Mouse (Mus musculus) kidney, adult 2 months (tissue): ENCODE measurements around the gene Hectd4. TPM values are rescaled to one million over a fixed set of nuclear protein-coding genes. Genes with fewer than 3 reads are reported as not detected.

Experiments
- DNase-seq: peaks from one replicate; pipeline ENCODE4 v3.0.0; 2021
- H3K27ac ChIP-seq: fragments of 200-500 bp; 2 replicates; pipeline ENCODE4 v1.5.1; 2012; ENCODE audit warnings: low read depth, low read length, control low read depth, inconsistent platforms; ENCODE audit not compliant: insufficient read depth
- H3K27me3 ChIP-seq: fragments of 200-500 bp; replicated peaks from 2 replicates; pipeline ENCODE4 v1.6.1; 2012; ENCODE audit warnings: mild to moderate bottlenecking, moderate library complexity, low read length, inconsistent platforms; ENCODE audit not compliant: control insufficient read depth, insufficient read depth
- H3K36me3 ChIP-seq: fragments of 200-500 bp; 2 replicates; pipeline ENCODE4 v1.6.1; 2012; ENCODE audit warnings: mild to moderate bottlenecking, moderate library complexity, low read length, inconsistent platforms; ENCODE audit not compliant: control insufficient read depth, insufficient read depth
- H3K4me1 ChIP-seq: fragments of 200-500 bp; 2 replicates; pipeline ENCODE4 v1.6.1; 2011; ENCODE audit warnings: low read length; ENCODE audit not compliant: control insufficient read depth, insufficient read depth
- H3K4me3 ChIP-seq: fragments of 200-500 bp; 2 replicates; pipeline ENCODE4 v1.5.1; 2011; ENCODE audit warnings: mild to moderate bottlenecking, low read depth, low read length, control low read depth; ENCODE audit not compliant: insufficient read depth
- CTCF ChIP-seq: fragments of 200-500 bp; conservative IDR thresholded peaks from 2 replicates; pipeline ENCODE4 v1.5.1; 2011; ENCODE audit warnings: low read depth, mild to moderate bottlenecking, control low read depth, low read length, moderate library complexity, mixed read lengths; ENCODE audit not compliant: insufficient read depth, insufficient read length
- POLR2A ChIP-seq: fragments of 200-500 bp; IDR thresholded peaks from one replicate; pipeline ENCODE4 v1.6.1; 2011; ENCODE audit warnings: low read depth, low read length, control low read depth
- WGBS: fragments of 180-500 bp; shearing (Covaris S2); methylation state at CpG from one replicate; pipeline ENCODE4 v1.1.7; 2018; 5-methylcytosine and 5-hydroxymethylcytosine counted together
- polyA plus RNA-seq: library from polyadenylated mRNA; depleted of rRNA; stranded (reverse); fragments of >200 nt; gene quantifications from 2 replicates; pipeline ENCODE4 v1.2.3, GENCODE M21; 2012

Gene Hectd4
- polyA plus RNA-seq, 1 experiment: 10.1 TPM

- TF ChIP-seq POLR2A (no peak), CTCF (no peak)
- WGBS: 70% methylated on average over 2 of the region's 2 CpGs
- Histone ChIP-seq H3K36me3 (no peaks in the 10 kb centered on the region), H3K4me1 (no peaks in the 10 kb centered on the region; the same call in 1 of the 2 replicates), H3K27ac (no peak overlapping the region), H3K4me3 (no peak overlapping the region), H3K27me3 (no peaks in the 10 kb centered on the region)
- DNase-seq: no peak
These were observed 18.2 kb downstream of the Hectd4 start for GRCm38 (mm10) chr5:121238208-121238607.

- H3K27me3 ChIP-seq: no peaks in the 10 kb centered on the region
- no peaks in the 10 kb centered on the region for H3K36me3 ChIP-seq
- TF ChIP-seq POLR2A (no peak), CTCF (no peak)
- 64% methylated on average over 5 of the region's 5 CpGs for WGBS
- no peaks in the 10 kb centered on the region; the same call in 1 of the 2 replicates for H3K4me1 ChIP-seq
- DNase-seq: no peak
- no peak overlapping the region for H3K27ac ChIP-seq
- H3K4me3 ChIP-seq: no peak overlapping the region
These were observed 19.8 kb downstream of the Hectd4 start for GRCm38 (mm10) chr5:121239846-121240245.

- no peaks in the 10 kb centered on the region for H3K27me3 ChIP-seq
- DNase-seq: no peak
- no peaks in the 10 kb centered on the region for H3K36me3 ChIP-seq
- H3K27ac ChIP-seq: no peak overlapping the region
- TF ChIP-seq CTCF: no peak
- TF ChIP-seq POLR2A: no peak
- H3K4me3 ChIP-seq: no peak overlapping the region
- no peaks in the 10 kb centered on the region; the same call in 1 of the 2 replicates for H3K4me1 ChIP-seq
These were observed 21.2 kb downstream of the Hectd4 start for GRCm38 (mm10) chr5:121241182-121241581.

- Histone ChIP-seq H3K4me1 (no peaks in the 10 kb centered on the region), H3K27ac (no peak overlapping the region), H3K36me3 (no peaks in the 10 kb centered on the region), H3K27me3 (no peaks in the 10 kb centered on the region), H3K4me3 (no peak overlapping the region)
- TF ChIP-seq POLR2A (no peak), CTCF (no peak)
- no peak for DNase-seq
- 55% methylated on average over 1 of the region's 1 CpGs for WGBS
These were observed 22.2 kb downstream of the Hectd4 start for GRCm38 (mm10) chr5:121242261-121242660.

GRCm38 (mm10) chr5:121242701-121243100 is 22.7 kb downstream of the Hectd4 start:
- no peak for DNase-seq
- H3K4me1 ChIP-seq: no peaks in the 10 kb centered on the region
- H3K27ac ChIP-seq: no peak overlapping the region
- 88% methylated on average over 1 of the region's 1 CpGs for WGBS
- H3K4me3 ChIP-seq: no peak overlapping the region
- H3K36me3 ChIP-seq: no peaks in the 10 kb centered on the region
- H3K27me3 ChIP-seq: no peaks in the 10 kb centered on the region
- TF ChIP-seq POLR2A: no peak

GRCm38 (mm10) chr5:121243676-121244364 is 23.8 kb downstream of the Hectd4 start:
- Histone ChIP-seq H3K27ac (no peak overlapping the region), H3K36me3 (no peaks in the 10 kb centered on the region), H3K4me3 (no peak overlapping the region), H3K4me1 (no peaks in the 10 kb centered on the region), H3K27me3 (no peaks in the 10 kb centered on the region)
- 82% methylated on average over 1 of the region's 1 CpGs for WGBS
- DNase-seq: no peak
- TF ChIP-seq CTCF (no peak), POLR2A (no peak)

GRCm38 (mm10) chr5:121244365-121244731 is 24.3 kb downstream of the Hectd4 start:
- WGBS: 90% methylated on average over 5 of the region's 5 CpGs
- Histone ChIP-seq H3K36me3 (no peaks in the 10 kb centered on the region), H3K27me3 (no peaks in the 10 kb centered on the region), H3K27ac (no peak overlapping the region), H3K4me3 (no peak overlapping the region), H3K4me1 (no peaks in the 10 kb centered on the region)
- DNase-seq: no peak
- TF ChIP-seq CTCF (no peak), POLR2A (no peak)
